Mouse (Mus musculus) spleen, postnatal 14 days (tissue): ENCODE measurements around the gene Mt1.
A peak's percentile ranks its signal among the peaks of the same experiment; 100 is the strongest.

Source experiments
- DNase-seq, 2 experiments: peaks; one replicate each; pipeline ENCODE4 v3.0.0; 2021 to 2022; ENCODE audit warnings: low spot score in 2 of 2

Mt1 gene

DNA sequence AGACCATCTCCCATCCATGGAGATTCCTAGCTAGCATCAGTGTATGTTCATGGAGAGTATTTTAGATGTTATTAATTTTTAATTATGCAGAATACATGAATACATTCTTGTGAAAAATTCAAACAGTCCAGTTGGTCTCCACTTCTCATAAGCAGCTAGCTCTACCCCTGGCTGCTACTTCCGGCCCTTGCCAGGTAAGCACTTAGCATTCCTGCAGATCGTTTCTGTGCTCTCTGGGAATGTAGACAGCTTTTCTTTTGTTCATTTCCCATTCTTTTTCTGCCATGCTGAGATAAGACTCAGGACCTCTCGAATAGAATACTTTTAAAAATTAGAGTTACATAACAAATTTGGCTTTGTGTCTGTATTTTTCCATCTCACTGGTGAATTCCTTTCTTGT lies 25.2 kb downstream of the Mt1 start:
- DNase-seq: no peak

- DNase-seq: peak; percentile 33 to 56
Observed at GRCm38 (mm10) chr8:94205736-94206135, 26.9 kb downstream of the Mt1 start.

GRCm38 (mm10) chr8:94206256-94206655 lies 27.4 kb downstream of the Mt1 start:
- DNase-seq: no peak

DNA sequence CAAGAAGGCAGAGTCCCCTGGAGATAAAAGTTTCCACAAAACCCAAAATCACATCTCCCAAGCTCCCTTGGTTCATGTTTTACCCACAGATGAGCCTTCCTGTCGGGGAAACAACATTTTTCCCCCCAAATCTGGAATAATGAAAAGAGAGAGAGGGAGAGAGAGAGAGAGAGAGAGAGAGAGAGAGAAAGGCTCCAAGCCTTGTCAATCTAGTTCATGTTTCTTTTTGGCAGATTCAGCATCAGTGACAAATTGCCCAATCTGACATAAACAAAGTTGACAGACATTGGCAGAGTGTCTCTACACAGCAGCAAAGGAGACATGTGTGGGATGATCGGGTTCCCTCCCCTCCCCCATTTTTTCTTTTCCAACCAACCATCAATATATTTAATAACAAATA lies 28.6 kb downstream of the Mt1 start:
- DNase-seq: no peak

- DNase-seq: no peak
Observed at GRCm38 (mm10) chr8:94209639-94210038, 30.8 kb downstream of the Mt1 start.

- no peak for DNase-seq
Observed at GRCm38 (mm10) chr8:94210225-94210624, 31.3 kb downstream of the Mt1 start.

DNA sequence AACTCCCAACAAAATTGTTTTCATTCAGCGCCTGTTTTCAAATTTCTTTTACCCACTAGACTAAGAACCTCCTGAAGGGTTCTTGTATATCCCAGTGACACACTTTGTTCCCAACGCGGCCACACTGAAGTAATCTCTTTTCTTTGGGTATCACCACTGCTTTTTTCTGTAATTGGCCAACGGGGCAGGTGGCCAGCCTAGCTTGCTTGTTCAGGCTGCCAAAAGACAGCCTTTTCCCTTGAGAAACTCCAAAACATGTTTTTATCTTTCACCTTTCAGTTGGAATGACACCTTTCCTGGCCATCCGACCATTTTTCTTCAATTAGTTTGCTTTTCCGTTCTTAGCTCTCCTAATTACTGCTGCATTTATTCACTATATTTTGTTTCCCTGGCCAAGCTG lies 34.9 kb downstream of the Mt1 start:
- DNase-seq: no peak

- DNase-seq: peak; percentile 89 to 90
Observed at GRCm38 (mm10) chr8:94214252-94215173, 35.6 kb downstream of the Mt1 start, which contains the start of gene Nup93. Gene Nup93, plus strand, starts transcription at chr8:94214564.

DNA sequence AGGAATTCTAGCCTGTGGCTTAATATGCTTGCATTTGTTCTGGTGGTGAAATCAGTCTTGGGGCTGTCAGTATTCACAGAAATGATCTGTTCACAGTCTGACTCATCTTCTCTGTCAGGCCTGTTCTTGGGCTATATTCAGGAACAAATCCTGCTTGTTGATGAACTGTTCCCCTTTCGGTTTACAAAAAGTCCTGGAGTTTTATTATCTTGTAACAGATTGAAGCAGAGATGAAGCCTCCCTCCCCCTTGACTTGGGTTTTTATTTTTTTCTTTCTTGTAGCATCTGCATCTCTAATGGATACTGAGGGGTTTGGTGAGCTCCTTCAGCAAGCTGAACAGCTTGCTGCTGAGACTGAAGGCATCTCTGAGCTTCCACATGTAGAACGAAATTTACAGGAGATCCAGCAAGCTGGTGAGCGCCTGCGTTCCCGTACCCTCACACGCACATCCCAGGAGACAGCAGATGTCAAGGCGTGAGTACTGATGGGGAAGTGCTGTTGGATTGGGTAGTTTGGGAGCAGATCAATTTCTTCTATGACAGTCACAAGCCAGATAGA lies 48.6 kb downstream of the Mt1 start:
- DNase-seq: no peak
